Mouse (Mus musculus) MN1 (cell line): ENCODE results near the gene Cav2.

ENCODE experiments used
- DNase-seq: peaks from one replicate; pipeline ENCODE4 v3.0.0-alpha.2; 2016; ENCODE audit warnings: low spot score

The Cav2 gene

GRCm38 (mm10) chr6:17314241-17314640 lies 33.3 kb downstream of the Cav2 start:
- DNase-seq, result no peak

DNA sequence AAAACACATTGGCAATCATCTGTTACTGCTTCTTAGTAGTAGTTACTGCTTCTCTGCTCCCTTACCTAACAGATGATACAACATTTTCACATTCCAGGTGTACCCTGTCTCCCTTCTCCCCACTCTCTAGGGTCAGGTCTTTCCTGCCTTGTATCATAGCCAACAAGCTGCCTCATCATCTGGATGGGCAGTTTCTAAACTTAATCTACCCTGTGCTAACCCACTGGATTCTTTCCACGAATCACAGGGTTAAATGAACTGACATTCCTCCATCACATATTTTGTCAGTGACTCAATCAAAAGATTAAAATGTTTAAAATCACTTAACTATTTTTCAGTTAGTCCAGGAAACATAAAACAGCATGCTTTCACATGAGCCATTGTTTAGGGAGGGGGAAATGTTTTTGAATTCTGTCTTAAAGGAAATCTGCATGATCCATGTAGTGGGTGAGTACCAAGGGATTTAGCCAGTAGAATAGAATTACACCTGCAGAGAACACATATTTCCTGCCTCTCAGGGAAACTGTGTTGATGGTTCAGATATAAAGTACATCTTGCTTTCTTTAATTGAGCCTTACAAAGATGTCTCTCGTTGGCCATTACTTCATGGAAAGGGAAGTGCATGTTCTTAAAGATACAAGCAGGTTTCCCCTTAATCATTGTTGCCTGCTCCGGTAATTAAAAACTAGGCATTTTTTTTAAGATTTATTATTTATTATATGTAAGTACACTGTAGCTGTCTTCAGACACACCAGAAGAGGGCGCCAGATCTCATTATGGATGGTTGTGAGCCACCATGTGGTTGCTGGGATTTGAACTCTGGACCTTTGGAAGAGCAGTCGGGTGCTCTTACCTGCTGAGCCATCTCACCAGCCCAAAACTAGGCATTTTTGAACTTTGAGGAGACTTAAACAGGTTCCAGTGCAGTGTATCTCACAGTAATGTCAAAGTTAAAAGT lies 34.0 kb downstream of the Cav2 start:
- DNase-seq, result no peak

- no peak for DNase-seq
Observed at GRCm38 (mm10) chr6:17316294-17317166, 35.5 kb downstream of the Cav2 start.

DNA sequence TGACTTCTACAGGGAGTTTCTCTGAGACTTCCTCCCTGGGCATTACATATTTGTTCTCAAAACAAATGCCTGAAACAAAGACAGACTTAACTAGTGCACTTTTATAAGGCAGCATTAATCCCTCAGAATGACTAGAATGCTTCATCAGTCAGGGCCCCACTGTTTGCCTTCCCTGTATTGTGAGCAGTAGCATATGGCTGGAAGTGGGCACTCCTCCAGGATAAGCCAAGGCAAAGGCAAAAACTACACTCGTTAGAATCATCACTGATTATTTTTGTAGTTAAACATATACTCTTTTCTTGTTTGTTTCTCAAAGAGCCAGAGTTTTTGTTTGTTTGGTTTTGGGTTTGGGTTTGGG lies 36.2 kb downstream of the Cav2 start:
- DNase-seq, result no peak

DNA sequence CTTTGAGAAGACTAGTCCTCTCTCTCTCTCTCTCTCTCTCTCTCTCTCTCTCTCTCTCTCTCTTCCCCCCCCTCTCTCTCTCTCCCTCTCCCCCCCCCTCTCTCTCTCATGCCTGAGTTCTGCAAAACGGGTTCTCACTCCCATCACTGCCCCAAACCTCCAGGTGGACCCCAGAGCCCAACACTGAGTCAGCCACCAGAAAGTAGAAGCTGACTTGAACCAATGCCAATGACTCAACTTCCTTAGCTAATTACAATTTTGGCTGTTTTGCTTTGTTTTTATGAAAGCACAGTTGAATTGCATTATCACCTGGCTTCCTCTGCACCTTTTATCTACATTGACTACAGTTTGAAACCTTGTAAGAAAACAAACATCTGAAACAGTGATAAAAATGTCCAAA lies 37.0 kb downstream of the Cav2 start:
- no peak for DNase-seq

GRCm38 (mm10) chr6:17321976-17322375 lies 41.0 kb downstream of the Cav2 start:
- DNase-seq, result no peak

DNA sequence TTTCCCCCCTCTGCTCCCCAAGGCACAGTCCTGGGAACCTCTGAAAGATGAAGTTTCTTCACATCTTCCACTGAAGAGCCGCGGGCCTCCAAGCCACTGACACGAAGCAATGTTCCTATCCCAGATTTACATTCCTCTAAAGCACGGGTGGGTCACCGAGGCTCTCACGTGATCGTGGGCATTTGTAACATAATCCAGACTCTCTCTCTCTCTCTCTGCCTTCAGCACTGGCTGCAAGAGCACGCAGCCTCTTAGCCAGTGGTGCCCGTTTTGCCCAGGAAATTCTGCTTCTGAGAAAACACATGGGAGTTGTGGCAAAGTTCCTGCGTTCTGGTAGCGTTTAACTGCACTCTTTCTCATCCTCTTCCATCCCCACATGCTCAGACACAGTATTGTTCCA lies 46.2 kb downstream of the Cav2 start:
- no peak for DNase-seq

DNA sequence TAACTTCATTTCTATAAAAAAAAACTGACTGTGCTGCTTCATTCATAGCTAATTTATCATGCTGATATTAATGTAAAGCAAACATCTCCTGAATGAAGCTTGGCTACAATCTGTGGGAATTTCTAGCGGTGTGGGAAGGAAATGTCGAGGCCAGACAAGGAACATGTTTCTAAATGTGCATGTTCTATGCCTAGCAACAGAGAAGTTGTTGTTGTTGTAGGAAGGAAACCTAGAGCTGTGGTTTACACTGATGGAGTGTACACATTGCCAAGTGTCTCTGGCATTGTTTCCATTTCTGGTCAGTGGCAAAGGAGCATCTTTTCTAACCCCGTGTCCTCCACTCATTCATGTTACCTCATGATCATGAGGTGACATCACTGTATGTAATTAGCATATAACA lies 48.8 kb downstream of the Cav2 start:
- no peak for DNase-seq

- DNase-seq, result no peak
Observed at GRCm38 (mm10) chr6:17337724-17338123, 56.7 kb downstream of the Cav2 start.
